Mouse (Mus musculus) brain, embryonic 14.5 days (tissue): ENCODE measurements at regions not wholly inside any gene's neighbourhood (a gene's known extent, or its start where the extent isn't known, plus 50 kb on each side); places are given as distances from the start of the nearest gene placed in this dataset.

Experiments used
- CTCF ChIP-seq: fragments of 200-500 bp; IDR thresholded peaks from 2 replicates; pipeline ENCODE4 v1.5.1; 2012; ENCODE audit warnings: inconsistent platforms, mild to moderate bottlenecking, moderate library complexity, borderline replicate concordance; ENCODE audit not compliant: insufficient read depth, insufficient read length; ENCODE audit errors: extremely low read depth
- POLR2A ChIP-seq: fragments of 200-500 bp; IDR thresholded peaks from 2 replicates; pipeline ENCODE4 v1.6.1; 2012; ENCODE audit warnings: mild to moderate bottlenecking, inconsistent platforms, borderline replicate concordance; ENCODE audit not compliant: poor library complexity, insufficient read depth, insufficient read length, severe bottlenecking; ENCODE audit errors: extremely low read depth

- TF ChIP-seq CTCF (no peak), POLR2A (no peak)
Measured at GRCm38 (mm10) chr10:126462770-126463169, 438.4 kb downstream of the Atp23 start.
